Mouse (Mus musculus) heart, adult 18-20 months (tissue): ENCODE data around the gene Gm3250. TPM values are rescaled to one million over a fixed set of nuclear protein-coding genes. Genes with fewer than 3 reads are reported as not detected.
"Not testable (repeated sequence)": the region's sequence is repeated elsewhere in the genome, so short reads cannot be mapped to it uniquely, and the experiment has no call there.

Experiments used
- DNase-seq, 2 experiments: peaks; one replicate each; pipeline ENCODE4 v3.0.0; 2021 to 2022; ENCODE audit warnings: mixed read lengths in 1 of 2
- total RNA-seq, 2 experiments: library from RNA; stranded (reverse); gene quantifications; 2 replicates each; pipeline ENCODE4 v1.2.3; 2021

The Gm3250 gene
- total RNA-seq, 2 experiments from 2014 or later, result not detected

- DNase-seq, result not testable (repeated sequence)
These were observed 31.7 kb downstream of the Gm3250 start for GRCm38 (mm10) chr10:77750686-77751085.

GRCm38 (mm10) chr10:77741924-77742688 is 40.2 kb downstream of the Gm3250 start, which contains the start of gene Gm18596:
Gene Gm18596, minus strand, starts transcription at chr10:77742638.
- DNase-seq, result not testable (repeated sequence)

- DNase-seq, result no peak
These were observed 43.4 kb downstream of the Gm3250 start for GRCm38 (mm10) chr10:77738929-77739328.

- no peak for DNase-seq
These were observed 46.4 kb downstream of the Gm3250 start for GRCm38 (mm10) chr10:77735928-77736327.

Other genes with a start within 250 kb of the Gm3250 start
- 100 to 1,000 TPM; 132 to 150 TPM for gene Pttg1ip, start 200.8 kb downstream of the Gm3250 start, total RNA-seq
- gene Sumo3, start 176.4 kb downstream of the Gm3250 start, total RNA-seq, result 10 to 100 TPM; 81.7 to 82.3 TPM
- gene Gm49325, start 176.3 kb downstream of the Gm3250 start, total RNA-seq, result 10 to 100 TPM; 15.5 to 15.7 TPM
- 10 to 100 TPM; 80.9 to 82.8 TPM for gene Ube2g2, start 160.3 kb downstream of the Gm3250 start, total RNA-seq
- not detected for gene Tspear, start 96.0 kb downstream of the Gm3250 start, total RNA-seq
- not detected for gene Gm19402, start 91.8 kb downstream of the Gm3250 start, total RNA-seq
- not detected for gene Gm9508, start 85.3 kb downstream of the Gm3250 start, total RNA-seq
- not detected for gene Gm10272, start 75.9 kb downstream of the Gm3250 start, total RNA-seq
- not detected for gene Gm10024, start 71.1 kb downstream of the Gm3250 start, total RNA-seq
- gene Gm10142, start 66.7 kb downstream of the Gm3250 start, total RNA-seq, result not detected
- gene Krtap12-1, start 61.9 kb downstream of the Gm3250 start, total RNA-seq, result not detected
- gene Gm10100, start 56.1 kb downstream of the Gm3250 start, total RNA-seq, result not detected
- not detected for gene Gm18596, start 39.9 kb downstream of the Gm3250 start, total RNA-seq
- gene Gm9736, start 31.2 kb downstream of the Gm3250 start, total RNA-seq, result not detected
- not detected for gene Gm3233, start 22.9 kb downstream of the Gm3250 start, total RNA-seq
- gene Gm3238, start 11.2 kb downstream of the Gm3250 start, total RNA-seq, result not detected
- not detected for gene Gm7138, start 5.6 kb downstream of the Gm3250 start, total RNA-seq
- gene Gm7137, start 5.7 kb upstream of the Gm3250 start, total RNA-seq, result not detected
- not detected for gene Gm9639, start 12.5 kb upstream of the Gm3250 start, total RNA-seq
- gene Gm19668, start 16.6 kb upstream of the Gm3250 start, total RNA-seq, result not detected
- gene Gm9507, start 29.3 kb upstream of the Gm3250 start, total RNA-seq, result not detected
- gene Gm2696, start 32.1 kb upstream of the Gm3250 start, total RNA-seq, result not detected
- gene Krtap10-4, start 44.6 kb upstream of the Gm3250 start, total RNA-seq, result not detected
- gene Krtap10-10, start 53.4 kb upstream of the Gm3250 start, total RNA-seq, result not detected
- not detected for gene Gm36176, start 64.3 kb upstream of the Gm3250 start, total RNA-seq
- gene Gm10318, start 70.3 kb upstream of the Gm3250 start, total RNA-seq, result not detected
- not detected for gene Gm3285, start 79.4 kb upstream of the Gm3250 start, total RNA-seq
- gene Lrrc3, start 120.0 kb upstream of the Gm3250 start, total RNA-seq, result under 1 TPM; 0.49 to 0.69 TPM
- 1 to 10 TPM in 1 of 2 experiments, under 1 TPM in 1; 0.99 to 1.5 TPM for gene Trpm2, start 188.0 kb upstream of the Gm3250 start, total RNA-seq
- gene 1810043G02Rik, start 196.0 kb upstream of the Gm3250 start, total RNA-seq, result 1 to 10 TPM; 8.8 to 9.8 TPM
- gene Pfkl, start 227.5 kb upstream of the Gm3250 start, total RNA-seq, result 100 to 1,000 TPM; 114 to 120 TPM